Mouse (Mus musculus) mesoderm, embryonic 11.5 days (tissue): Measurements from ENCODE around the gene Zbed6.
A peak's percentile ranks its signal among the peaks of the same experiment; 100 is the strongest.

Experiments
- DNase-seq: peaks from one replicate; pipeline ENCODE4 v3.0.0-alpha.2; 2012; ENCODE audit warnings: low read depth, low spot score

Zbed6 gene

DNA sequence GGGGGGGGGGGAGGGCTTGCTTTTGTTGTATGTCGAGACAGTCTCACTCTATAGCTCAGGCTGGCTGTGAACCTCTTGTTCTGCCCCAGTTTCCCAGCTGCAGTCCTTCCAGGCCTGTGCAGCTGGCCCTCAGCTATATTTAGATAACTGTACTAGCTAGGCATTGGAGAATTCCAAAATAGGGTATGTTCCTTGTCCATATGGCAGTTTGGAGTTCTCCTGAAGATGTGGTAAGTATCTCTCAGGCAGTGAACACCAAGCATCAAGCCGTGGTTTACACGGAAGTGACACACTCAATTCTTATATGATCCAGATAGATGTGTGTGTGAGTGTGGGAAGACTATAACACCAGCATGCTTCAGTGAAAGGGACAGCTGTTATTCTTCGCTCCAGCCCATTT is 2.7 kb upstream of the Zbed6 start:
- no peak for DNase-seq

DNA sequence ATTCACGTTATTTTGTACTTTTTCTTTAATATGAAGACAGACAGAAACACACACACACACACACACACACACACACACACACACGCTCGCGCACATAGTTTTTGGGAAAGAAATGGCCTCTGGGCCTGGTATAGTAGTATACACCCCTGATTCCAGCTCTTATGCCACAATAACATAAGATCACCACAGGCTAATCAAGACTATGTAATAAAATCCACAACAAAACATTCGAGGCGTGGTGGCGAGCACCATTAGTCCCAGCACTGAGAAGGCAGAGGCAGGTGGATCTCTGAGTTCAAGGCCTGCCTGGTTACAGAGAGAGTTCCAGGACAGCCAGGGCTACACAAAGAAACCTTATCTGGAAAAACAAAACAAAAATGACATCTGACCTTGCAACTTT is 2.3 kb upstream of the Zbed6 start:
- no peak for DNase-seq

DNA sequence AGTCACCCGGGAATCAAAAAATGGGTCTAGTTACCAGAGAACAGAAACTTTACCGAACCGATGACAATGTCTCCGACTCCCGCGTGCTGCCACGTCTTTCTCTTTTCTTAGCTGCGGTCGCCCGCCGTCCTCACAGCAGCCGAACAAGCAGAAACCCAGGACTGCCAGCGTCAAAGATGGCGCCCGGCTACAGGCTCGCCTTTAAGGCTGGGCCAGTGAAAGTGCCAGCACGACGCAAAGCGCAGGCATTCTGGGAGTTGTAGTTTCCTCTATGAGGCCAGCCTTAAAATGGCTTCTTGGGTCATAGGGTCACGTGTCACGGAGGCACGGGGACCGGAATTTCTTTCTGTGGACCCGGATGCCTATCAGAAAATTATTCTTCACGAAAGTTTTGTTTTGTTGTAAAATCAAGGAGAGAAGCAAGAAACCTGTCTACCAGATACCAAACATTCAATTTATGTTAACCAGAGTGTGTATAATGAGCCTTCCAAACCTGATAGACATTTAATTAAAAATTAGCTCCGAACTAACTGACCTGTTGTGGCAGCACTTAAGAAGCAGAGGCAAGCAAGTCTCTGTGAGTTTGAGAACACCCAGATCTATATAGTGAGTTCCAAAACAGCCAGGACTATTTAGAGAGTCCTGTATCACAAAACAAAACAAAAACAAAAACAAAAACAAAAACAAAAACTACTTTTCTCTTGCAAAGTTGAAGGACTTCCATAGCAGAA is 683 bp upstream of the Zbed6 start, which contains the start of gene Gm38394:
Gene Gm38394 (minus strand): TSS at position 116 of the 731 bp plus-strand sequence.
- DNase-seq, result peak; percentile 96

DNA sequence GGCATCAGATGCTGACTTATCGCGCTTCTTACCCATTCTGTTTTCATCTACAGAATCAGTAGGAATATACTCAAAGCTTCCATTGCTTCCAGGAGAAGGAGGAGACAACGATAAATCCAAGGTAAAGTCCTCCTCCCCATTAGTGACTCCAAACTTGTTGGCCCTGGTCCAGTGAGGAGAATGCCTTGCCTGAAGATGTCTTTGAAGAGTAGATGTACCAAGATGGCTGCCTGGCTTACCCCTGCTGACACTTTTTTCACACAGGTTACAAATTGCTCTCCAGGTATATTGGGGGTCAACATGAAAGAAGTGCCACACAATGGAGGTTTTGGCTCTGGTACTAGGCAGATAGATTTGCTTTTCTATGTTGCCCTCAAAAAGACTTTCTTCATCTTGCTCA is 1.8 kb downstream of the Zbed6 start:
- no peak for DNase-seq

DNA sequence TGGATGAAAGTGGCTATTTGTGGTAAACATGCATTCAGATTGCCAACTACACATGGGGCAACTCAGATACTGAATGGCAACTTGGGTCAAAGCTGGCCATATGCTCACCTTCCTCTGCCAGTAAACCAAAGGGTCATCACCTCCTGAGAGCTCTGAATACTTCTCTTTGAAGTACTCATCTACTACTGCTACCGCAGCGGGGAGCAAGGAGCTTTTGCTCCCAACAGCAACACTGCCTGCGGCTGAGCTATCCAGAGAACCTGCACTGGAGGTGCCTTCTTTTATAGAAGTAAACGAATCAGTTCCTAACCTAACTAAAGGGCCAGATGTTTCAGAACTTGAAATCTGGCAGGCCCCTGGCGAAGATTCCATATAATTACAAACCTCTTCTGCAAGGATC is 3.9 kb downstream of the Zbed6 start:
- no peak for DNase-seq

DNA sequence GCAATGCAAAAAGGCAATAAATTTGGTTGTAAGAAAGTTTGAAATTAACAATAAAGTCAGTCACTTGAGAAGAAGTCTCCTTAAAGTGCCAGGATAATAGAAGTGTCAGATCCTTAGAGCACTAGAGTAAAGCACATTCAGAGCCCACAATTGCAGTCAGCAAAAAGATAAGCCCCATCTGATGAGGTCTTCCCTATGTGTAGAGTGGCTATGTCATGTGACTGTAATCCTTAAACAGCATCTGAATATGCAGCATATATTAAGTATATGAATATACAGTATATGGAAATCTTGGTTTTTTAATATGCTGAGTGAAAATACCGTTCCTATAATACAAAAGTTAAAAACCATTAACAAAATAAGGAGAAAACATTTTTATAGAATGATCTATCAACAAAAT is 7.7 kb downstream of the Zbed6 start:
- no peak for DNase-seq

DNA sequence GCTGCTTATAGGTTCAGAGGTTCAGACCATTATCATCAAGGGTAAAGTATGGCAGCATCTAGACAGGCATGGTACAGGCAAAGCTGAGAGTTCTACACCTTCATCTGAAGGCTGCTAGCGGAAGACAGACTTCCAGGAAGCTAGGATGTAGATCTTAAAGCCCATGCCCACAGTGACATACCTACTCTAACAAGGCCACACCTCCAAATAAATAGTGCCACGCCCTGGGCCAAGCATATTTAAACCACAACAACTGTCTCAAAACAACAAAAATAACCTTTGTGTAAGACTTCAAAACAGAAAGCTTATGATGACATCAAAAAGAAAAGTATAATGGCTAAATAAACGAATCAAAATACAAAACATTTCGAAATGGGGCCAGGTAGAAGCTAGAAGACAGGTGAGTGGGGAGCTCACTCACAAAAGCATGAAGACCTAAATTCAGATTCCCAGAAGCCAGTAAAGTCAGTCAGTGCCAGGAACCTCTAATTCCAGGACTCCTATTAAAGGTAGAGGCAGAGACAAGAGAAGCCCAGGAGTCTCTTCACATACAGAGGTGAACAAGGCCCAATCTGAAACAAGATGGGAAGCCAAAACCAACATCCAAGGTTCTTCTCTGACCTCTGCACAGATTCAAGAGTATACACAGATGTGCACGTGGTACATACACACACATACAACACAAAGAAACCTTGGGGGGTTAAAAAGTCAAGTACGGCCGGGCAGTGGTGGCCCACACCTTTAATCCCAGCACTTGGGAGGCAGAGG is 10.2 kb downstream of the Zbed6 start:
- no peak for DNase-seq

DNA sequence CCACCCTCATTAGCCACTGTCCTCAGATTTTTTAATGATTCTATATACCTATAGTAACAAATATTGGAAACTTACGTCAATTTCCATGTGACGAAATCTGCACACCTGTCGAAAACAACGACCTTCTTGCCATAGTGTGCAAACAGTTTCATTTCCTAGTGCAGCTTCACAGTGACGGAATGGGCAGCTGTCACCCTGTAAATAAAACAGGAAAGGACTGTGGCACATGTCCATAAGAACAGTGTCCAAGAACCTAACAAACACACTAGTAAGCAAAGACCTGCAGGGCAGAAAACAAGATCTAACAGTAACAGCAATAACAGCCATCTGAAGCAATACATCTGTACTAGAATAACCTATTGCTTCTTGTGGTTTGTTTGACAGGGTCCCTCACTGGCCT is 15.0 kb downstream of the Zbed6 start:
- DNase-seq, result no peak

DNA sequence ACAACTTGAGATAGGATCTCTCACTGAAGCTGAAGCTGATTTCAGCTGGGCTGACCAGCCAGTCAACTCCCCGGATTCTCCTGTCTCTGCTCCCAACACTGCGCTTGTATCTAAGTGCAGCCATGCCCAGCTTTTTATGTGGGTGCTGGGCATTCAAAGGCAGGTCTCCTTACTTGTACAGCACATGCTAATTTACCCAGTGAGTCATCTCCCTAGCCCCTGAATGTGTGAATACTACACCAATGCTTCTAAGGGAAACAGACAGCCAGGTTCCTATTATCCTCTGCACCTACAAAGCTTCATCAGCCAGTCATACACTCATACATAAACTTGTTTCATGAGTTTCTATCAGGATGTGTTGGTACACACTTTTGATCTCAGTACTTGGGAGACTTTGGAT is 19.5 kb downstream of the Zbed6 start:
- DNase-seq, result no peak

DNA sequence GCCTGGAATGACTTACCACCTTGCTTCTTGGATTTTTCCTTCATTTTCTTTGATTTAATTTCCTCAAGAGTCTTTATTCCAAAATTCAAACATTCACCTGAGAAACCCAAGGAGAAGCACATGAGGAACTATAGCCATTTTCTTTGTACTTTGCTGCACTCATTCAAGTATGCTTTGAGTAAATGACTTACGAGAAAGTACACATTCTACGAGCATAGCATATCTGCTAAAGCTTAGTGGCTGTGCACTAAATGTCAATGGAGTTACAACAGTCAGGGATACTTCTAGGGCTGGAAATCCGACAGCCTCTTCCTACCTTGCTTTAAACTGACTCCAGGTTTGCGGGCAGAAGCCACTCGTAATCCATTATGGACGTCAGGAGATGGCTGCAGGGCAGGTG is 22.2 kb downstream of the Zbed6 start:
- no peak for DNase-seq

DNA sequence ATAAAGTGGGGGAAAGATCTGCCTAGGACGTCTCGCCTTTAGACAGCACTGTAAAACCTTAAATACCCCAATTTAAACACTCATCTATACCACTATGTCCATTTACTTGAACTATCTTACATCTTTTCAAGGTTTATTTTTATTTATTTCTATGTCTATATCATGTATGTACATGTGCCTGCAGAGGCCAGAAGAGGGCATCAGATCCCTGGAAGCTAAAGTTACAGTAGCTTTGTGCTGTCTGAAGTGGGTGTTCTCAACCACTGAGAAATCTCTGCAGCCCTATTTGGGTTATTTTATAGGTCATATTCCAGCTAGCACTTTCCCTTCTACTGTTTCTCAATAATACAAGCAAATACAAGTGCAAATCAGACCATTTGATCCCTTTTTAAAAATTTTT is 28.5 kb downstream of the Zbed6 start:
- no peak for DNase-seq

DNA sequence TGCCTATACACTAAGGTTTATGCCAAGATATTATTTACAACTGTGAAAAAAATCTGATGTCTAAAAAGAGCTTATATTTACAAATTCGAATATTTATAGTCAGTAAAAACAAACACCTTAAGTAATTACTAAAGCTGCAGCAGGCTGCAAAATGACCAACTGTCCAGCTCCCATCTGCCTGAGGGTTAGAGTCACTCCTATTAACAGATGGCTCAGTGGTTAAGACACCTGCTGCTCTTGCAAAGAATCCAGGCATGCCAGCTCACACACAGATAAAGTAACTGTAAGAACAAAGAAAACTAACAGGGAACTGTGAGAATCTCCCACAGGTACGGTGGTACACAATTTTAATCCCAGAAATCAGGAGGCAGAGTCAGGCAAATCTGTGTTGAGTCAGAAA is 35.6 kb downstream of the Zbed6 start:
- no peak for DNase-seq

DNA sequence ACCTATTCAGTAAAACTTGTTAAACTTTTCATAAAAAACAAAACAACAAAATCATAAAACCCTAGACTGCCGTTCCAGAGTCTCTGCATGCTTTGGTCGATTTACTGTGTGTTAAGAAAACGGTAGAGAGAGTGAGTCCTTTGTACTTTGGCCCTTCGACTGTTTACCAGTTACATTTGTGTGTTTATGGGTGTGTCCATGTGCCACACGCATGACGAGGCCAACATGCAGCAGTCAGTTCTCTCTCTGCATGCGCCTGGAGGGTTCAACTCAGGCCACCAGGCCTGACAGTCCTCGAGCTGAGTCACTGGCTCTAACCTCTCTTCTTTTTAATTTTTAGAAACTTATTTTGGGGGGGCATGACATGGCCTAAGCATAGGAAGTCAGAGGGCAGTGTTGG is 42.4 kb downstream of the Zbed6 start:
- DNase-seq, result no peak

DNA sequence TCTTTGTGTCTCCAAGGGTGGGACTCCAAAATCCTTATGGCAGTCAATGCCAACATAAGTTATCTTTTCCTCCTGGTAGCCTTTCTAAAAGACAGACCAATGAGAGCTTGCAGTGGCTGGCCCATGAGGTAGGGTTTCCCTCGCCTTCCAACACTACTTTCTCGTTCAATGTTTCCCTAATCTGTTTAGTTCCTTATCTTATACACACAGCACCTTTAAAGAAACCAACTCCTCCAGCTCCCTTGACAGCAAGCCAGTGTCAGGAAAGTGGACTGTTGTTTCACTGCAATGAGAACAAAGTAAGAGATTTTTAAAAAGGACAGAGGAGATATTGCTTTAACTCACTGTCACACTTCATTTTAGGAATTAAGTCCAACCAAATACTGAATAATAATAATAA is 42.8 kb downstream of the Zbed6 start:
- DNase-seq, result no peak

DNA sequence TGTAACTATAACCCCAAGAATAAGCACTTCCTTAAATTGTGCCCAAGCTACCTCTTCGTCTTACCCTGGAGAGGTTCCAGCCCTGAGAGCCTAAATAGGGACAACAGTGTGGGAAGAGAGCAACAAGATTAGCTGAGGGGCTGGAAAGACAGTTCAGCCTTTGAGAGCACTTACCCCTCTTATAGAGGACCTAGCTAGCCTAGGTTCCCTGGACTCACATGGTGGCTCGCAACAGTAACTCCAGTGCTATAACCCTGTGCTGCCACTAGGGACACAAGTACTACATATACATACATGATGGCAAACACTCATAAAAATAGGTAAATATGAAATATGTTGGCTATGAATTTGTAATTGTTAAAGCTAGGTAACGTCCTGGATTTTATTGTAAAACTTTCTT is 46.9 kb downstream of the Zbed6 start:
- no peak for DNase-seq

DNA sequence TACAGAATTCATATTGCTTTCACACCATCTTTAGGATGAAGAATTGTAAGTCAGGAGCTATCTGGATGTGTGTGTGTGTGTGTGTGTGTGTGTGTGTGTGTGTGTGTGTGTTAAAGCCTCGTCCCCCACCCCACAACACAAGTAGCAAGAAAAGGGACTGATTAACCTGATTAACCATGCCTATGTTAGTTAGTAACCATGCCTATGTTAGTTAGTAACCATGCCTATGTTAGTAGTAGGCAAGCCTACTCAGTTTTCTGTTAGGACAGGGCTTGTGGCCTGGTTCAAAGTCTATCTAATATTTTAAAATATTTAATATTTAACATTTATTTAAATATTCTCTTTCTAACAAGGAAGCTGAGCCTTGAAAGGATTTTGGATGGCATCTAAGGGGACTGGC is 49.2 kb downstream of the Zbed6 start:
- no peak for DNase-seq

DNA sequence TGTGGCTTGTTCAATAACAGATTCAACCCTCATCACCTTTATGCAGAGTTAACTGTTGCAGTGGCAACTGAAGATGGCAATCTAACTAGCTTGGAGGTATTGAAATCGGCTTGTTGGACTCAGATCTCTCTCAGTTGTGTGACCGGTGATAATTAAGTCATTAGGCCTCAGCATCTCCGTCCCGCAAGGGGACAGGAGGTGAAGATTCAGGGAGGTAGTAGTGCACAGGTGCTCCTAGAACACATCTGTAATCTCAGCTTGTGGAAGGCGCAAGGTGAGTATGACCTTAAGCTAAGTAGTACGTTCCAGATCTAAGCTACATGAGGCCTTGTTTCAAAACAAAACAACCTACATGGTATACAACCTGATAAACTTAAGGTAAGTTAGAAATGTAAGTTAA is 50.1 kb downstream of the Zbed6 start:
- no peak for DNase-seq

DNA sequence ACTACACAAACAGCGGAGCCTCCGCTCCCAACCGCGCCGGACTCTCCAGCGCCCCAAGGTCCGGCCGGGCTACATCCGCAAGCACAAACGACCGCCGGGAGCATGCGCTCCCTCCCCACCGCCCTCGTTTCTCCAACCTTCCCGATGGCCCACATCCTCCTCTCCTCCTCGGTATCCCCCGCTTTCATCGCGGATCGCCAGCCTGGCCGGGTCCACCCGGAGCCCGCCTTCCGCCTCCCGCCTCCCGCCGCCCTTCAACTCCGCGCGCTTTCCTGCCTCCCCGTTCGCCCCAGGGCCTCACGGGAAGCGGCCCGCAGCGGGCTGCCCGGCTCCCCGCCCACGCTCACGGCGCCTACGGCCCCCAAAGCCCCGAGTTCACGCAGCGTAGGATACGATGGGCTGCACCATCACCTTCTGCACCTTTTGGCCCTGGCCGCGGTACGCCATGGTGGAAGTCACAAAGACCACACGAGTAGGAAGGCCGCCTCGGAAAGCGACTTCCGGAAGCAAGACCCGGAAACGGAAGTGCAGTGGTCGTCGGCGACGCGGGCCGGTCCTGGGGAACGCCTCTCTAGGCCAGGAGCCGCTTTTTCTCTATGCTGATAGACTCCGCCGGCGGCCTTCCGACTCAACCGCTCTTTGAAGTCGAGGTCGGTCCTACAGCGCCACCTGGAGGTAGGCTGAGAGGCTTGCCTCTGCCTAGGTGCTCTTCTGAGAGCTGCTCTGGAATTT is 50.7 kb downstream of the Zbed6 start, which contains the start of gene Snrpe:
Gene Snrpe (minus strand): TSS at position 521 of the 732 bp plus-strand sequence.
- DNase-seq, result peak; percentile 99
